Mouse (Mus musculus) heart, embryonic 12.5 days (tissue): Measurements from ENCODE around the gene Ppp1r12b. TPM values are rescaled to one million over a fixed set of nuclear protein-coding genes. Genes with fewer than 3 reads are reported as not detected.

Experiments used
- ATAC-seq: fragments of 200-750 bp; cut with Nextera tagmentation; 2 replicates; pipeline ENCODE4 v1.8.0; 2017; ENCODE audit warnings: moderate TSS enrichment, moderate library complexity; ENCODE audit not compliant: insufficient number of reproducible peaks, low FRiP score
- H3K27ac ChIP-seq: fragments of 300-500 bp; sonication (generic); 2 replicates; pipeline ENCODE4 v1.5.1; 2016; ENCODE audit warnings: mild to moderate bottlenecking, moderate library complexity; ENCODE audit not compliant: poor library complexity, severe bottlenecking
- H3K27me3 ChIP-seq: fragments of 300-500 bp; sonication (generic); replicated peaks from 2 replicates; pipeline ENCODE4 v1.6.1; 2016; ENCODE audit warnings: mild to moderate bottlenecking, moderate library complexity
- H3K36me3 ChIP-seq: fragments of 300-500 bp; sonication (generic); 2 replicates; pipeline ENCODE4 v1.6.1; 2016; ENCODE audit warnings: mild to moderate bottlenecking, moderate library complexity
- H3K4me1 ChIP-seq: fragments of 300-500 bp; sonication (generic); replicated peaks from 2 replicates; pipeline ENCODE4 v1.6.1; 2016; ENCODE audit warnings: mild to moderate bottlenecking
- H3K4me2 ChIP-seq: fragments of 300-500 bp; sonication (generic); 2 replicates; pipeline ENCODE4 v1.6.1; 2016; ENCODE audit warnings: mild to moderate bottlenecking, moderate library complexity
- H3K4me3 ChIP-seq: fragments of 300-500 bp; sonication (generic); 2 replicates; pipeline ENCODE4 v1.5.1; 2016; ENCODE audit warnings: mild to moderate bottlenecking
- H3K9ac ChIP-seq: fragments of 300-500 bp; sonication (generic); 2 replicates; pipeline ENCODE4 v1.6.1; 2016; ENCODE audit warnings: mild to moderate bottlenecking, moderate library complexity
- H3K9me3 ChIP-seq: fragments of 300-500 bp; sonication (generic); replicated peaks from 2 replicates; pipeline ENCODE4 v1.6.1; 2016; ENCODE audit warnings: mild to moderate bottlenecking, moderate library complexity
- WGBS: fragments of 180-500 bp; shearing (Covaris S2); methylation state at CpG from one replicate; pipeline ENCODE4 v1.1.7; 2016; 5-methylcytosine and 5-hydroxymethylcytosine counted together
- polyA plus RNA-seq: library from polyadenylated mRNA; unstranded; fragments of >200 nt; fragmentation: Nextera tagmentation; extraction: Ambion mirVana; gene quantifications from 2 replicates; pipeline ENCODE4 v1.2.1, GENCODE M21; 2016

Gene Ppp1r12b
- polyA plus RNA-seq, 1 experiment from 2014 or later: 29.6 TPM

DNA sequence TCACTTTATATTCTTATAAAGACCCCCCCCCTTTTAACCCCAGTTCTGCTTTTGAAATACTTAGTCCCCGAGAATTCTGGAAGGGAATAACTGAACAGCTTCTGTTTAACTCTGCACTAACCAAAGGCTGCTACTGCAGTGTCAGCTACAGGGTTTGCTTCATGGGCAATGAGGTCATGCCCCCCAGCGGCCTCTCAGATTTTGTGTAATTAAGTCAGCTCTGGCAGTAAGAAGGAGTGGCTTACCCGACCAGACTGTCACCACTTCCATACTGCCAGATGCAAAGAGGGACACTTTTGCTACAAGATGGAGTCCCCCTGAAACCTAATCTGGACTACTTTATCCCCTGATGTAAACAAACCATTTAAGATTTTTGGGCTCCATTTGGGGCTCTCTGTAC lies 180.1 kb downstream of the Ppp1r12b start:
- Histone ChIP-seq H3K27ac (no peak overlapping the region), H3K36me3 (peaks cover 55% of the 10 kb centered on the region), H3K9ac (no peak overlapping the region)

DNA sequence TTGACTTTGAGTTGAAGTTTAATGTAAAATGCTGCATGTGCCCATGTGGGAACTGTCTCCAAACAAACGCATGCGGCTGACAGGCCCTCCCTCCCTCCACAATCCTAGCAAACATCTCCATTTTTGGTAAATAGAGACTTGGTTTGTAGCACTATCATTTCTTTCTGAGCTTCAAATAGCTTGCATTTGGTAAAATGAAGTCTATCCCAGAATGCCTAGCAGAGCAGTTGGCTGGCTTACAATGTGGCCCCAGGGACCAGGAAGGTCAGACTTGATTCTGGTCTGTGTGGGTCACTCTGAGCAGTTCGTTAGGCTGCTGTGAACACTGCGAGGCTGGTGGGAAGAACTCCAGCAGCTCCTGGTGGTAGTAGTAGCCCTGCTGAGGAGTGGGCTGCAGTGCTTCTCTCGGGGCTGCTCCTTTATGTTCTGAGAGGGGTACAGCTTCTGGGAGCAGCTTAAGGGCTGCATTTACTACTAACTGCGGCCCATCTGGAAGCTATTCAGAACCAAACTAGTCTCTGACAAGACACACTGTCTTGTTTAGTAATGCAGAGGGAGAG lies 180.9 kb downstream of the Ppp1r12b start:
- Histone ChIP-seq H3K4me2 (no peak overlapping the region), H3K27me3 (no peaks in the 10 kb centered on the region), H3K9me3 (no peaks in the 10 kb centered on the region), H3K4me3 (no peak overlapping the region), H3K27ac (peak overlapping the region; percentile 50; the same call in 1 of the 2 replicates), H3K9ac (no peak overlapping the region), H3K4me1 (peaks cover 50% of the 10 kb centered on the region), H3K36me3 (peaks cover 60% of the 10 kb centered on the region)
- ATAC-seq: no peak
- 64% methylated on average over 6 of the region's 6 CpGs for WGBS

More for the DNA sequence above, 180.1 kb downstream of the Ppp1r12b start:
- H3K27me3 ChIP-seq: no peaks in the 10 kb centered on the region
- H3K9me3 ChIP-seq: no peaks in the 10 kb centered on the region
- WGBS: 58% methylated on average over 3 of the region's 3 CpGs
- ATAC-seq: no peak
- peaks cover 50% of the 10 kb centered on the region for H3K4me1 ChIP-seq
- H3K4me2 ChIP-seq: no peak overlapping the region
- no peak overlapping the region for H3K4me3 ChIP-seq

DNA sequence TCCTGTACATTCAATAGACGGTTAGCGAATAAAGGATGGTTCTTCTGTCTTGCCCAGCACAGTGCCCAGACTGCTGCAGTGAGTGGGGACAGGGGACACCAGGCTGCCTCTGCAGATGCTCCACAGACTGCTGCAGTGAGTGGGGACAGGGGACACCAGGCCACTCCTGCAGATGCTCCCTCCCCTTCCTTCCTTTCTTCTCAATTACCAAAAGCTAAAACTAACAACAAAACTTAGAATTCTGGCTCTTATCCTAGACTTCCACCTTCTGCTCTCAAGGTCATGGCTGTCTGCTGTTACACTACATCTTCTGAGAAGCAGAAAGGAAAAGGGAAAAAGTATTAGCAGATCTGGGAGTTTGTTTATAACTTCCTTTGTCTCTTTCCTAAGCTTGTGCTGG lies 181.5 kb downstream of the Ppp1r12b start:
- Histone ChIP-seq H3K36me3 (peaks cover 65% of the 10 kb centered on the region), H3K4me1 (peaks cover 50% of the 10 kb centered on the region), H3K27ac (peak overlapping the region; percentile 64), H3K9ac (no peak overlapping the region; the same call in 1 of the 2 replicates), H3K4me3 (no peak overlapping the region), H3K27me3 (no peaks in the 10 kb centered on the region), H3K4me2 (no peak overlapping the region), H3K9me3 (no peaks in the 10 kb centered on the region)
- no peak for ATAC-seq
- WGBS: 73% methylated on average over 2 of the region's 2 CpGs

GRCm38 (mm10) chr1:134773256-134773655 lies 182.5 kb downstream of the Ppp1r12b start:
- peaks cover 73% of the 10 kb centered on the region for H3K36me3 ChIP-seq
- peak overlapping the region; percentile 22; the same call in 1 of the 2 replicates for H3K27ac ChIP-seq
- H3K9me3 ChIP-seq: no peaks in the 10 kb centered on the region
- H3K4me1 ChIP-seq: peaks cover 50% of the 10 kb centered on the region
- H3K9ac ChIP-seq: no peak overlapping the region
- H3K4me2 ChIP-seq: no peak overlapping the region
- H3K4me3 ChIP-seq: no peak overlapping the region
- WGBS: 69% methylated on average over 12 of the region's 12 CpGs
- ATAC-seq: no peak
- H3K27me3 ChIP-seq: no peaks in the 10 kb centered on the region

GRCm38 (mm10) chr1:134772821-134773220 lies 182.9 kb downstream of the Ppp1r12b start:
- Histone ChIP-seq H3K27ac (0 out of 2 replicates have a peak overlapping the region, but pooled peaks have one; percentile 4), H3K4me3 (no peak overlapping the region), H3K4me2 (no peak overlapping the region), H3K36me3 (peaks cover 77% of the 10 kb centered on the region), H3K4me1 (peaks cover 45% of the 10 kb centered on the region), H3K27me3 (no peaks in the 10 kb centered on the region), H3K9ac (no peak overlapping the region), H3K9me3 (no peaks in the 10 kb centered on the region)
- WGBS: 89% methylated on average over 3 of the region's 3 CpGs
- ATAC-seq: no peak

DNA sequence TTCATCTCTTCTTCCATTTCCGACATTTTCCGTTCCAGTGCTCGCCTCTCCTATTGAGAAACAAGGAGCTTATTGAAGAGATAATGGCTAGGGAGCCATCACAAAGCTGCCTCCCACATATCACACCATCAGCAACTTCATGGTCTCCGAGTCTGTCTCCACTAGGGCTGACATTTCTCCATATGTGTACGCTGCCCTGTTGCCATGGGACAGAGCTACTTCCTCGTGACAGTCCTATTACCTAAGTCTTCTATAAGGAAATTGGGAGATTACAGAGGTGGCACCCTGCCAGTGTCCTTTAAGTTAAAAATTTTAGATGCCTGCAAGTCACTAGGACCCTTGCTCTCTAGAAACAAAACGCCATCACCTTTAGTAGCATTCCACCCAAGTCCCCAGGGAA lies 183.7 kb downstream of the Ppp1r12b start:
- no peaks in the 10 kb centered on the region for H3K27me3 ChIP-seq
- no peak overlapping the region for H3K4me2 ChIP-seq
- 76% methylated on average over 7 of the region's 7 CpGs for WGBS
- peaks cover 82% of the 10 kb centered on the region for H3K36me3 ChIP-seq
- no peak for ATAC-seq
- H3K4me3 ChIP-seq: no peak overlapping the region
- H3K4me1 ChIP-seq: peaks cover 37% of the 10 kb centered on the region
- H3K27ac ChIP-seq: no peak overlapping the region
- H3K9ac ChIP-seq: no peak overlapping the region
- no peaks in the 10 kb centered on the region for H3K9me3 ChIP-seq

GRCm38 (mm10) chr1:134771353-134771752 lies 184.4 kb downstream of the Ppp1r12b start:
- no peak for ATAC-seq
- Histone ChIP-seq H3K4me3 (no peak overlapping the region), H3K9ac (no peak overlapping the region), H3K9me3 (no peaks in the 10 kb centered on the region), H3K36me3 (peaks cover 85% of the 10 kb centered on the region), H3K4me1 (peaks cover 36% of the 10 kb centered on the region), H3K27ac (peak overlapping the region; percentile 64), H3K4me2 (no peak overlapping the region), H3K27me3 (no peaks in the 10 kb centered on the region)
- WGBS: 61% methylated on average over 6 of the region's 6 CpGs

DNA sequence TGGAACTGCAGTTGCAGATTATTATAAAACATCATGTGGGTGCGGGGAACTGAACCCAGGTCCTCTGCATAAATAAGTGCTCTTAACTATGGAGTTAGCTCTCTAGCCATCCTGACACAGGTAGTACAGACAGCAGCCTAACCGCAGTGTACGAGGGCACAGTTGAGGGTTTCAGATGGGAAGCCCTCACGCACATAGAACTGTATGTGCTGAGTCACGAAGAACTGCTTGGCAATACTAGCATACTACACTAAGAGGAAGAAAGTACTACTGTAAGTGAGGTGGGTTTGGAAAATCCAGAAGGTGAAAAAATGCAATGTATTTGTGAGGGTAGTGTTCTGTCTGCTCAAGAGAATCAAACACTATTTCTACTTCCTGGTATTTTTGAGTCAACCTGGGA lies 185.4 kb downstream of the Ppp1r12b start:
- H3K4me3 ChIP-seq: no peak overlapping the region
- H3K27me3 ChIP-seq: no peaks in the 10 kb centered on the region
- no peak overlapping the region for H3K27ac ChIP-seq
- 96% methylated on average over 5 of the region's 5 CpGs for WGBS
- no peak for ATAC-seq
- H3K4me1 ChIP-seq: peaks cover 31% of the 10 kb centered on the region
- no peak overlapping the region for H3K4me2 ChIP-seq
- H3K9ac ChIP-seq: no peak overlapping the region
- H3K36me3 ChIP-seq: peaks cover 83% of the 10 kb centered on the region
- H3K9me3 ChIP-seq: no peaks in the 10 kb centered on the region

- Histone ChIP-seq H3K4me1 (peaks cover 8% of the 10 kb centered on the region), H3K9me3 (no peaks in the 10 kb centered on the region), H3K36me3 (peaks cover 67% of the 10 kb centered on the region), H3K27me3 (no peaks in the 10 kb centered on the region), H3K9ac (no peak overlapping the region), H3K4me2 (no peak overlapping the region), H3K4me3 (no peak overlapping the region), H3K27ac (no peak overlapping the region)
- no peak for ATAC-seq
- WGBS: 84% methylated on average over 4 of the region's 4 CpGs
These were observed 189.3 kb downstream of the Ppp1r12b start for GRCm38 (mm10) chr1:134766448-134766847.

- no peak overlapping the region for H3K4me3 ChIP-seq
- no peaks in the 10 kb centered on the region; the same call in 1 of the 2 replicates for H3K4me1 ChIP-seq
- H3K4me2 ChIP-seq: no peak overlapping the region
- H3K27ac ChIP-seq: no peak overlapping the region
- H3K27me3 ChIP-seq: no peaks in the 10 kb centered on the region
- 46% methylated on average over 7 of the region's 7 CpGs for WGBS
- ATAC-seq: no peak
- H3K9ac ChIP-seq: no peak overlapping the region
- H3K36me3 ChIP-seq: peaks cover 68% of the 10 kb centered on the region
- no peaks in the 10 kb centered on the region for H3K9me3 ChIP-seq
These were observed 190.8 kb downstream of the Ppp1r12b start for GRCm38 (mm10) chr1:134764831-134765458.

GRCm38 (mm10) chr1:134763776-134764438 lies 191.8 kb downstream of the Ppp1r12b start:
- no peaks in the 10 kb centered on the region; the same call in 1 of the 2 replicates for H3K4me1 ChIP-seq
- peaks cover 69% of the 10 kb centered on the region for H3K36me3 ChIP-seq
- H3K4me3 ChIP-seq: no peak overlapping the region
- no peak overlapping the region for H3K27ac ChIP-seq
- ATAC-seq: no peak
- H3K9me3 ChIP-seq: no peaks in the 10 kb centered on the region
- H3K9ac ChIP-seq: no peak overlapping the region
- 87% methylated on average over 11 of the region's 11 CpGs for WGBS
- no peak overlapping the region for H3K4me2 ChIP-seq
- H3K27me3 ChIP-seq: no peaks in the 10 kb centered on the region
